Mouse (Mus musculus) megakaryocyte, embryonic 14.5 days (primary cell): Measurements from ENCODE around the gene Styx.

Source experiments
- FLI1 ChIP-seq: IDR thresholded peaks from 2 replicates; pipeline ENCODE4 v1.6.1; 2012; ENCODE audit warnings: low read length, inconsistent platforms, mixed read lengths
- GATA1 ChIP-seq: IDR thresholded peaks from 3 replicates; pipeline ENCODE4 v1.6.1; 2012; ENCODE audit warnings: mixed read lengths, low read length, inconsistent platforms, borderline replicate concordance

- TF ChIP-seq GATA1 (no peak), FLI1 (no peak)
These were observed 13.6 kb downstream of the Styx start for GRCm38 (mm10) chr14:45364211-45365195.
